In the genomic region with DNA sequence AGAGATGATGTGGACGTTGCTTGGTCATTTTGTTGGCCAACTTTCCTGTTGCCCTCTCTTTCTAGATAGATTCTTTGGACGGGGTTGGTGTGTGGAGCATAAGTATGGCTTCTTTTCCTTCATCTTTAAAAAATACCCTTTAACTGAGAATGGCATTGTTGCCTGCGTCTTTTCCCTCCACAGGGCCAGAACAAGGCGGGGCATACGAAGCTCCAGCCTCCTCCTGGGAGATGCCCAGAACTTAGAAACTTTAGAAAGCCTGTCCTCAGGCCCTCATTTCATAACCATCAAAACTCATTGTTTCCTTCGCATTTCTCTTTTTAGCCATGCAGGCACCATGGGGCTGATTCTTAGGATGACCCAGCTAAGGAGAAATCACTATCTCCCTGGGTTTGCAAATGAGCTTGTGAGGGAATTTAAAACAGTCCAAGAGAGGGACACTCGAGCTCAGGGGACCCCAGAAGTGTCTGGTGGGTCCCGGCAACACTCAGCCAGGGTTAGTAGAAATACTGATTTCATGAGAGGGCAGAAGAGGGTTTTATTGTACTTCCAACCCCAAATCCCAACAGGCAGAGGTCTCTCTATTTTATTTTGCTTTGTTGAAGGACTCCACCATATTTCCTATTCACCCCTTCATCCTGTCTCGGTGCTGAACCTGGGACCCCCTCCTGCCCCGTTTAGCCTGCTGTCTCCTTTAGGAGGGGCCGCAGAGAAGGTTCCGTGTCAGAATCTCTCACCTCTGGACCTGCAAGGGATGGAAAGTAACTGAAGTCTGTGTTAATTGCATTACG, we compare ENCODE assay signal across 13 mouse cellular contexts.
A peak's percentile ranks its signal among the peaks of the same experiment; 100 is the strongest.
DNase-seq lines count a peak whose midpoint lies in the region; ATAC-seq and TF ChIP-seq lines count a peak whose summit lies in the region.
"Had no signal": no experiment of that assay in that cellular context is flagged by ENCODE, and none has a peak within 500 bp of the region (broad histone marks: within the 10 kb centered on the region; RNA-seq: fewer than 3 reads in every experiment).

No protein-coding gene starts in this region.

- TF ChIP-seq EP300 in stomach, postnatal 0 days (optimal IDR thresholded peaks at IDR 0.05), result no peak

- no peak for TF ChIP-seq CTCF in lung, embryonic 14.5 days (IDR thresholded peaks at IDR 0.05; ENCODE audit: low read depth)
- no peak for TF ChIP-seq CTCF in lung, adult 2 months (IDR thresholded peaks at IDR 0.05; ENCODE audit: insufficient read depth, low read length)
- no peak for TF ChIP-seq CTCF in stomach, postnatal 0 days (IDR thresholded peaks at IDR 0.05; ENCODE audit: low read depth)

- intact Hi-C loops in left cerebral cortex, postnatal 4 days (cut with DNase I), result loop anchor here (10.0 kb wide), 1 partner anchor 53 kb away; no protein-coding TSS in a partner anchor

- H3K27ac ChIP-seq in lung, embryonic 14.5 days (ENCODE audit: low read depth), result no peak overlapping the region
- H3K27ac ChIP-seq in limb, embryonic 11.5 days (replicated peaks; ENCODE audit: low read depth, low read length), result no peak overlapping the region
- no peak overlapping the region for H3K27ac ChIP-seq in stomach, postnatal 0 days (replicated peaks)
- H3K27ac ChIP-seq: gastrocnemius, adult 2 months; macrophage had no signal

- no peak for TF ChIP-seq POLR2A in lung, adult 2 months (IDR thresholded peaks at IDR 0.05; ENCODE audit: borderline replicate concordance, extremely low read depth, low read depth, low read length)

- H3K4me2 ChIP-seq in lung, embryonic 14.5 days, result 0 out of 2 replicates have a peak overlapping the region, but pooled peaks have one; percentile 0
- peak overlapping the region; percentile 18; the same call in 1 of the 2 replicates for H3K4me2 ChIP-seq in limb, embryonic 11.5 days (ENCODE audit: low read depth, severe bottlenecking)
- no peak overlapping the region for H3K4me2 ChIP-seq in stomach, postnatal 0 days (replicated peaks; ENCODE audit: low read depth)

- H3K9me3 ChIP-seq in lung, embryonic 14.5 days (ENCODE audit: low read depth, low read length), result peaks cover 7% of the 10 kb centered on the region; the same call in 1 of the 2 replicates
- H3K9me3 ChIP-seq in limb, embryonic 11.5 days (ENCODE audit: control insufficient read depth, low read length), result no peaks in the 10 kb centered on the region
- no peaks in the 10 kb centered on the region for H3K9me3 ChIP-seq in stomach, postnatal 0 days (ENCODE audit: control insufficient read depth, low read length)

- no peaks in the 10 kb centered on the region for H3K36me3 ChIP-seq in lung, embryonic 14.5 days (ENCODE audit: insufficient read depth)
- no peaks in the 10 kb centered on the region for H3K36me3 ChIP-seq in limb, embryonic 11.5 days (ENCODE audit: control insufficient read depth, insufficient read depth, low read length)
- H3K36me3 ChIP-seq in stomach, postnatal 0 days (ENCODE audit: control insufficient read depth, insufficient read depth, low read length), result no peaks in the 10 kb centered on the region

- H3K9ac ChIP-seq in lung, embryonic 14.5 days, result no peak overlapping the region
- no peak overlapping the region for H3K9ac ChIP-seq in limb, embryonic 11.5 days (ENCODE audit: low read length)
- peak overlapping the region; percentile 4; the same call in 1 of the 2 replicates for H3K9ac ChIP-seq in stomach, postnatal 0 days (ENCODE audit: low read length)

- no peaks in the 10 kb centered on the region for H3K27me3 ChIP-seq in lung, embryonic 14.5 days (ENCODE audit: insufficient read depth, low read length)
- H3K27me3 ChIP-seq in limb, embryonic 11.5 days (ENCODE audit: control insufficient read depth, insufficient read depth, low read length), result no peaks in the 10 kb centered on the region
- H3K27me3 ChIP-seq in stomach, postnatal 0 days (ENCODE audit: control insufficient read depth, insufficient read depth, low read length), result no peaks in the 10 kb centered on the region

- peak; percentile 46 for DNase-seq in embryo, embryonic 10.5 days (ENCODE audit: low spot score)
- DNase-seq in embryo, embryonic 10 days (ENCODE audit: low spot score), result no peak
- no peak for DNase-seq in lung, embryonic 14.5 days
- no peak for DNase-seq in lung, adult 2 months
- DNase-seq in limb, embryonic 11.5 days (ENCODE audit: low spot score), result peak; percentile 18
- no peak for DNase-seq in stomach, postnatal 0 days (ENCODE audit: low spot score)
- no peak for DNase-seq in left cerebral cortex, postnatal 4 days
- DNase-seq in gastrocnemius, adult 8-10 months (ENCODE audit: low spot score in 2 of 2), result no peak
- DNase-seq: adrenal gland, postnatal 14 days; cerebellum, postnatal 36 days; gastrocnemius, adult 2 months; kidney, postnatal 36 days had no signal

- ATAC-seq in lung, embryonic 14.5 days (ENCODE audit: insufficient read depth), result no peak
- no peak for ATAC-seq in limb, embryonic 11.5 days (ENCODE audit: insufficient number of reproducible peaks, low FRiP score, low TSS enrichment, low read depth)
- ATAC-seq in stomach, postnatal 0 days (ENCODE audit: low FRiP score, low TSS enrichment), result no peak

- H3K4me1 ChIP-seq in lung, embryonic 14.5 days (ENCODE audit: insufficient read depth), result no peaks in the 10 kb centered on the region
- H3K4me1 ChIP-seq in lung, adult 2 months (ENCODE audit: control insufficient read depth, insufficient read depth, low read length), result no peaks in the 10 kb centered on the region
- 0 out of 2 replicates have a peak, but pooled peaks cover 4% of the 10 kb centered on the region for H3K4me1 ChIP-seq in limb, embryonic 11.5 days (ENCODE audit: control insufficient read depth, insufficient read depth, low read length)
- no peaks in the 10 kb centered on the region for H3K4me1 ChIP-seq in stomach, postnatal 0 days (replicated peaks; ENCODE audit: control insufficient read depth, insufficient read depth)

- WGBS in lung, embryonic 14.5 days, result 53% methylated on average over 13 of the region's 13 CpGs
- WGBS in lung, adult 2 months, result 68% methylated on average over 13 of the region's 13 CpGs
- WGBS in limb, embryonic 11.5 days, result 48% methylated on average over 13 of the region's 13 CpGs
- WGBS in stomach, postnatal 0 days, result 70% methylated on average over 13 of the region's 13 CpGs

- no peak overlapping the region for H3K4me3 ChIP-seq in lung, embryonic 14.5 days (ENCODE audit: low read depth, low read length)
- H3K4me3 ChIP-seq in lung, adult 2 months (replicated peaks; ENCODE audit: extremely low read depth, low read depth, low read length), result no peak overlapping the region
- no peak overlapping the region for H3K4me3 ChIP-seq in limb, embryonic 11.5 days (ENCODE audit: low read depth, low read length)
- H3K4me3 ChIP-seq in stomach, postnatal 0 days (ENCODE audit: low read depth, low read length), result no peak overlapping the region
- H3K4me3 ChIP-seq: gastrocnemius, adult 2 months had no signal

Comparison
In these comparisons a context has a peak if more than half of its experiments do, and no peak if none do; other contexts are left out.
1. DNase-seq: peak in embryo, embryonic 10.5 days (single experiment) and limb, embryonic 11.5 days (single experiment); none in embryo, embryonic 10 days (single experiment), lung, embryonic 14.5 days (single experiment), lung, adult 2 months (single experiment), stomach, postnatal 0 days (single experiment), left cerebral cortex, postnatal 4 days (single experiment) and gastrocnemius, adult 8-10 months (0 of 2).